ENCODE assay signal across 9 mouse cellular contexts in the genomic region with DNA sequence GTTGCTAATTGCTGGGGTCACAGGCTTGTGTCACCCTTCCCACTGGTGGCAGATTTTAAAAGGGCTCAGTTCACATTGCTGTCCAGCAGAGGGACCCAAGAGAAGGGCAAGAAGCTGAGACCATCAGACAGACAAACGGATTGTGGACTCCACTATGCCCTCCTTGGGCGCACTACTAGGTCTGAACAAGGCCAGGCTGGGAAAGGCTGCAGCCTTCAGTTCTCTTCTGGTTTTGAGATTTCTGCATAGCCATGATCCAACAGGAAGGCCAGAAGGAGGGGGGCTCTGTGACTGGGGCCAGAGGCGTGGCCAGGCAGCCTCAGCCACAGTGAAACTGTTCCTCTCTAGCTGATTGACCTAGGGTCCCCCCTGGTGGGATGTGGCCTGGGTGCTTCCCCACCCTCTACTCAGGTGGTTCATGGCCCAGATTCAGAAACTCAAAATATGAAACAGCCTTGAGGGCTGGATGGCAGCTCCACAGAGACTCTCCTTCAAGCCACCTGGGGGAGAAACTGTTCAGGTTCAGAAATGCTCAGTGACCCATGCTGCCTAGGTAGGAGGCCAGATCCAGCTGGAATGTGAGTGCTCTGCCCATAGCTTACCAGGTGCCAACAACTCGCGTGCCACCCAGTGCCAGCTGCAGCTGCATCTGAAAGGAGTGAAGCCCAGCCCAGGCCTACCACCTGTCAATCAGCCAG. TPM values are rescaled to one million over a fixed set of nuclear protein-coding genes. Genes with fewer than 3 reads are reported as not detected.
DNase-seq lines count a peak whose midpoint lies in the region; ATAC-seq lines count a peak whose summit lies in the region.
"Had no signal": no experiment of that assay in that cellular context is flagged by ENCODE, and none has a peak within 500 bp of the region (broad histone marks: within the 10 kb centered on the region; RNA-seq: fewer than 3 reads in every experiment).

No protein-coding gene starts in this region.

- in situ Hi-C loops in ES-E14 (cut with MboI; ENCODE audit: low sequenced_read_pairs in 2 of 2, unreplicated experiment in 2 of 2) = no loop called here

- no peak overlapping the region for H3K4me2 ChIP-seq in embryonic facial prominence, embryonic 11.5 days (ENCODE audit: low read depth, low read length)
- peak overlapping the region; percentile 33; the same call in 1 of the 2 replicates for H3K4me2 ChIP-seq in liver, embryonic 16.5 days (ENCODE audit: low read depth, low read length)
- H3K4me2 ChIP-seq: limb, embryonic 12.5 days had no signal

- WGBS in embryonic facial prominence, embryonic 11.5 days = 67% methylated on average over 5 of the region's 5 CpGs
- 59% methylated on average over 5 of the region's 5 CpGs for WGBS in embryonic facial prominence, embryonic 10.5 days
- WGBS in liver, embryonic 16.5 days (ENCODE audit: insufficient replicate concordance) = 40% methylated on average over 5 of the region's 5 CpGs
- WGBS in hindbrain, embryonic 10.5 days = 56% methylated on average over 5 of the region's 5 CpGs

- H3K36me3 ChIP-seq in embryonic facial prominence, embryonic 11.5 days (replicated peaks; ENCODE audit: control insufficient read depth, insufficient read depth, low read depth, low read length) = no peaks in the 10 kb centered on the region
- no peaks in the 10 kb centered on the region for H3K36me3 ChIP-seq in embryonic facial prominence, embryonic 10.5 days (replicated peaks)
- no peaks in the 10 kb centered on the region for H3K36me3 ChIP-seq in ES-E14 (ENCODE audit: control insufficient read depth, insufficient read depth, low read length, poor library complexity, severe bottlenecking)
- H3K36me3 ChIP-seq in liver, embryonic 16.5 days (ENCODE audit: control insufficient read depth, insufficient read depth) = no peaks in the 10 kb centered on the region
- H3K36me3 ChIP-seq in hindbrain, embryonic 10.5 days = no peaks in the 10 kb centered on the region
- H3K36me3 ChIP-seq: limb, embryonic 12.5 days had no signal

- no peaks in the 10 kb centered on the region for H3K4me1 ChIP-seq in embryonic facial prominence, embryonic 11.5 days (ENCODE audit: control insufficient read depth, insufficient read depth, low read length)
- H3K4me1 ChIP-seq in embryonic facial prominence, embryonic 10.5 days = peaks cover 10% of the 10 kb centered on the region
- H3K4me1 ChIP-seq in ES-E14 (ENCODE audit: control insufficient read depth in 2 of 2, insufficient read depth in 2 of 2, low read length in 2 of 2, poor library complexity in 1 of 2) = peaks cover 2% of the 10 kb centered on the region in 2 experiments; a peak in 1 of 4 replicates
- H3K4me1 ChIP-seq in liver, embryonic 16.5 days (ENCODE audit: control insufficient read depth, low read depth, low read length) = peaks cover 14% of the 10 kb centered on the region
- peaks cover 5% of the 10 kb centered on the region for H3K4me1 ChIP-seq in hindbrain, embryonic 10.5 days (replicated peaks)

- no peaks in the 10 kb centered on the region for H3K27me3 ChIP-seq in embryonic facial prominence, embryonic 11.5 days (ENCODE audit: control insufficient read depth, insufficient read depth, low read length)
- no peaks in the 10 kb centered on the region for H3K27me3 ChIP-seq in embryonic facial prominence, embryonic 10.5 days (replicated peaks; ENCODE audit: low read depth, poor library complexity, severe bottlenecking)
- H3K27me3 ChIP-seq in liver, embryonic 16.5 days (ENCODE audit: control insufficient read depth, insufficient read depth, low read depth, low read length) = no peaks in the 10 kb centered on the region
- H3K27me3 ChIP-seq in hindbrain, embryonic 10.5 days (ENCODE audit: insufficient read depth, poor library complexity, severe bottlenecking) = no peaks in the 10 kb centered on the region
- H3K27me3 ChIP-seq: limb, embryonic 12.5 days had no signal

- DNase-seq in embryonic facial prominence, embryonic 11.5 days (ENCODE audit: low spot score) = peak; percentile 35
- DNase-seq in embryonic facial prominence, embryonic 10.5 days (ENCODE audit: low spot score) = no peak
- DNase-seq in ES-E14 (ENCODE audit: low read depth, low spot score) = no peak
- peak; percentile 63 for DNase-seq in thymus, postnatal 0 days (ENCODE audit: low spot score)
- no peak for DNase-seq in hindbrain, embryonic 10.5 days (ENCODE audit: low spot score)
- DNase-seq in right cerebral cortex, postnatal 10 days (ENCODE audit: low spot score in 2 of 2) = no peak

- H3K27ac ChIP-seq in embryonic facial prominence, embryonic 11.5 days (replicated peaks; ENCODE audit: low read depth, low read length) = no peak overlapping the region
- H3K27ac ChIP-seq in embryonic facial prominence, embryonic 10.5 days (replicated peaks) = no peak overlapping the region
- H3K27ac ChIP-seq in ES-E14 (ENCODE audit: insufficient read depth, low read depth, low read length, poor library complexity, severe bottlenecking) = no peak overlapping the region
- peak overlapping the region; percentile 38 for H3K27ac ChIP-seq in liver, embryonic 16.5 days (ENCODE audit: low read length)
- no peak overlapping the region for H3K27ac ChIP-seq in hindbrain, embryonic 10.5 days
- H3K27ac ChIP-seq: limb, embryonic 12.5 days had no signal

- H3K4me3 ChIP-seq in embryonic facial prominence, embryonic 11.5 days (ENCODE audit: low read depth, low read length) = no peak overlapping the region
- H3K4me3 ChIP-seq in embryonic facial prominence, embryonic 10.5 days = no peak overlapping the region
- H3K4me3 ChIP-seq in ES-E14 (ENCODE audit: insufficient read depth in 1 of 2, low read depth in 1 of 2, low read length in 2 of 2, poor library complexity in 1 of 2, severe bottlenecking in 1 of 2) = no peak overlapping the region
- no peak overlapping the region for H3K4me3 ChIP-seq in liver, embryonic 16.5 days (ENCODE audit: low read depth, low read length)
- H3K4me3 ChIP-seq in hindbrain, embryonic 10.5 days = no peak overlapping the region
- H3K4me3 ChIP-seq: limb, embryonic 12.5 days had no signal

- no peak overlapping the region for H3K9ac ChIP-seq in embryonic facial prominence, embryonic 11.5 days (replicated peaks; ENCODE audit: low read length)
- H3K9ac ChIP-seq in ES-E14 (ENCODE audit: insufficient read depth, low read depth, low read length, poor library complexity, severe bottlenecking) = no peak overlapping the region
- no peak overlapping the region for H3K9ac ChIP-seq in liver, embryonic 16.5 days (ENCODE audit: low read depth, low read length)
- H3K9ac ChIP-seq: limb, embryonic 12.5 days had no signal

- ATAC-seq in embryonic facial prominence, embryonic 11.5 days (replicated peaks; ENCODE audit: insufficient number of reproducible peaks, low FRiP score, low TSS enrichment, low read depth) = no peak
- ATAC-seq in granulocyte monocyte progenitor cell, adult 5-6 weeks (replicated peaks; ENCODE audit: poor library complexity, severe bottlenecking) = peak; percentile 48
- ATAC-seq in liver, embryonic 16.5 days (ENCODE audit: low read depth) = peak; percentile 47; the same call in 1 of the 2 replicates

- no peaks in the 10 kb centered on the region for H3K9me3 ChIP-seq in embryonic facial prominence, embryonic 11.5 days (replicated peaks; ENCODE audit: control insufficient read depth, low read length)
- H3K9me3 ChIP-seq in embryonic facial prominence, embryonic 10.5 days = no peaks in the 10 kb centered on the region
- H3K9me3 ChIP-seq in ES-E14 (ENCODE audit: control insufficient read depth, insufficient read depth, low read depth, low read length) = no peaks in the 10 kb centered on the region
- H3K9me3 ChIP-seq in liver, embryonic 16.5 days (replicated peaks; ENCODE audit: control insufficient read depth, low read length) = no peaks in the 10 kb centered on the region
- H3K9me3 ChIP-seq in hindbrain, embryonic 10.5 days = no peaks in the 10 kb centered on the region
- H3K9me3 ChIP-seq: limb, embryonic 12.5 days had no signal

RNA-seq across cellular contexts. Expression of gene Ccdc88b, which starts 13.7 kb away (rescaled TPM):
- 0.39 and 0.88 TPM in 2 replicates for polyA plus RNA-seq in embryonic facial prominence, embryonic 11.5 days (2014; fragmentation: Nextera tagmentation; extraction: Ambion mirVana)
- polyA plus RNA-seq in embryonic facial prominence, embryonic 10.5 days (2016; fragmentation: Nextera tagmentation; extraction: Ambion mirVana) = 0.62 and 0.67 TPM in 2 replicates
- total RNA-seq in ES-E14 (2012; rRNA removed) = 2.7 and 3.5 TPM in 2 replicates
- total RNA-seq in granulocyte monocyte progenitor cell, adult 5-6 weeks (2014; fragmentation: Nextera tagmentation) = 17.8 and 22.6 TPM in 2 replicates
- total RNA-seq in granulocyte monocyte progenitor cell, adult 5-6 weeks (2017) = 53.1 and 58.0 TPM in 2 replicates
- polyA plus RNA-seq in liver, embryonic 16.5 days (2015; fragmentation: Nextera tagmentation; extraction: Ambion mirVana) = 1.9 and 2.8 TPM in 2 replicates
- polyA plus RNA-seq in thymus, postnatal 0 days (2015; fragmentation: Nextera tagmentation; extraction: Ambion mirVana) = 18.8 and 23.0 TPM in 2 replicates
- 0.37 and 1.2 TPM in 2 replicates for polyA plus RNA-seq in hindbrain, embryonic 10.5 days (2016; fragmentation: Nextera tagmentation; extraction: Ambion mirVana)

RNA-seq across cellular contexts. Expression of gene Rps6ka4, which starts 31.3 kb away (rescaled TPM):
- polyA plus RNA-seq in embryonic facial prominence, embryonic 11.5 days (2014; fragmentation: Nextera tagmentation; extraction: Ambion mirVana) = 5.9 TPM in 2 replicates
- 5.3 and 7.0 TPM in 2 replicates for polyA plus RNA-seq in embryonic facial prominence, embryonic 10.5 days (2016; fragmentation: Nextera tagmentation; extraction: Ambion mirVana)
- total RNA-seq in ES-E14 (2012; rRNA removed) = 11.5 and 14.4 TPM in 2 replicates
- 2.8 and 13.3 TPM in 2 replicates for total RNA-seq in granulocyte monocyte progenitor cell, adult 5-6 weeks (2014; fragmentation: Nextera tagmentation)
- 3.9 and 8.1 TPM in 2 replicates for total RNA-seq in granulocyte monocyte progenitor cell, adult 5-6 weeks (2017)
- 5.0 and 5.5 TPM in 2 replicates for polyA plus RNA-seq in liver, embryonic 16.5 days (2015; fragmentation: Nextera tagmentation; extraction: Ambion mirVana)
- 9.9 and 11.8 TPM in 2 replicates for polyA plus RNA-seq in thymus, postnatal 0 days (2015; fragmentation: Nextera tagmentation; extraction: Ambion mirVana)
- 6.2 and 7.7 TPM in 2 replicates for polyA plus RNA-seq in hindbrain, embryonic 10.5 days (2016; fragmentation: Nextera tagmentation; extraction: Ambion mirVana)

RNA-seq across cellular contexts. Expression of gene Trmt112, which starts 37.8 kb away (rescaled TPM):
- polyA plus RNA-seq in embryonic facial prominence, embryonic 11.5 days (2014; fragmentation: Nextera tagmentation; extraction: Ambion mirVana) = 159 and 166 TPM in 2 replicates
- 150 and 168 TPM in 2 replicates for polyA plus RNA-seq in embryonic facial prominence, embryonic 10.5 days (2016; fragmentation: Nextera tagmentation; extraction: Ambion mirVana)
- total RNA-seq in ES-E14 (2012; rRNA removed) = 90.7 and 105 TPM in 2 replicates
- total RNA-seq in granulocyte monocyte progenitor cell, adult 5-6 weeks (2014; fragmentation: Nextera tagmentation) = 149 and 152 TPM in 2 replicates
- total RNA-seq in granulocyte monocyte progenitor cell, adult 5-6 weeks (2017) = 156 and 160 TPM in 2 replicates
- polyA plus RNA-seq in liver, embryonic 16.5 days (2015; fragmentation: Nextera tagmentation; extraction: Ambion mirVana) = 57.3 and 62.3 TPM in 2 replicates
- polyA plus RNA-seq in thymus, postnatal 0 days (2015; fragmentation: Nextera tagmentation; extraction: Ambion mirVana) = 234 and 240 TPM in 2 replicates
- 148 and 157 TPM in 2 replicates for polyA plus RNA-seq in hindbrain, embryonic 10.5 days (2016; fragmentation: Nextera tagmentation; extraction: Ambion mirVana)

RNA-seq across cellular contexts. Expression of gene Prdx5, which starts 38.2 kb away (rescaled TPM):
- 110 and 128 TPM in 2 replicates for polyA plus RNA-seq in embryonic facial prominence, embryonic 11.5 days (2014; fragmentation: Nextera tagmentation; extraction: Ambion mirVana)
- 137 and 140 TPM in 2 replicates for polyA plus RNA-seq in embryonic facial prominence, embryonic 10.5 days (2016; fragmentation: Nextera tagmentation; extraction: Ambion mirVana)
- 51.6 and 59.0 TPM in 2 replicates for total RNA-seq in ES-E14 (2012; rRNA removed)
- total RNA-seq in granulocyte monocyte progenitor cell, adult 5-6 weeks (2014; fragmentation: Nextera tagmentation) = 352 and 419 TPM in 2 replicates
- 522 and 534 TPM in 2 replicates for total RNA-seq in granulocyte monocyte progenitor cell, adult 5-6 weeks (2017)
- 140 and 161 TPM in 2 replicates for polyA plus RNA-seq in liver, embryonic 16.5 days (2015; fragmentation: Nextera tagmentation; extraction: Ambion mirVana)
- 276 and 282 TPM in 2 replicates for polyA plus RNA-seq in thymus, postnatal 0 days (2015; fragmentation: Nextera tagmentation; extraction: Ambion mirVana)
- 155 and 196 TPM in 2 replicates for polyA plus RNA-seq in hindbrain, embryonic 10.5 days (2016; fragmentation: Nextera tagmentation; extraction: Ambion mirVana)

RNA-seq across cellular contexts. Expression of gene Esrra, which starts 49.9 kb away (rescaled TPM):
- 2.7 and 3.3 TPM in 2 replicates for polyA plus RNA-seq in embryonic facial prominence, embryonic 11.5 days (2014; fragmentation: Nextera tagmentation; extraction: Ambion mirVana)
- polyA plus RNA-seq in embryonic facial prominence, embryonic 10.5 days (2016; fragmentation: Nextera tagmentation; extraction: Ambion mirVana) = 7.9 and 8.9 TPM in 2 replicates
- 23.1 and 30.1 TPM in 2 replicates for total RNA-seq in ES-E14 (2012; rRNA removed)
- 10.7 and 29.3 TPM in 2 replicates for total RNA-seq in granulocyte monocyte progenitor cell, adult 5-6 weeks (2014; fragmentation: Nextera tagmentation)
- 15.5 and 18.6 TPM in 2 replicates for total RNA-seq in granulocyte monocyte progenitor cell, adult 5-6 weeks (2017)
- 3.6 and 4.8 TPM in 2 replicates for polyA plus RNA-seq in liver, embryonic 16.5 days (2015; fragmentation: Nextera tagmentation; extraction: Ambion mirVana)
- 11.4 and 13.7 TPM in 2 replicates for polyA plus RNA-seq in thymus, postnatal 0 days (2015; fragmentation: Nextera tagmentation; extraction: Ambion mirVana)
- polyA plus RNA-seq in hindbrain, embryonic 10.5 days (2016; fragmentation: Nextera tagmentation; extraction: Ambion mirVana) = 8.4 and 12.0 TPM in 2 replicates

Comparison
In these comparisons a context has a peak if more than half of its experiments do, and no peak if none do; other contexts are left out.
1. DNase-seq: peak in embryonic facial prominence, embryonic 11.5 days (single experiment) and thymus, postnatal 0 days (single experiment); none in embryonic facial prominence, embryonic 10.5 days (single experiment), ES-E14 (single experiment), hindbrain, embryonic 10.5 days (single experiment) and right cerebral cortex, postnatal 10 days (0 of 2).